Comparison of ENCODE assay signal across 12 mouse cellular contexts in the genomic region with DNA sequence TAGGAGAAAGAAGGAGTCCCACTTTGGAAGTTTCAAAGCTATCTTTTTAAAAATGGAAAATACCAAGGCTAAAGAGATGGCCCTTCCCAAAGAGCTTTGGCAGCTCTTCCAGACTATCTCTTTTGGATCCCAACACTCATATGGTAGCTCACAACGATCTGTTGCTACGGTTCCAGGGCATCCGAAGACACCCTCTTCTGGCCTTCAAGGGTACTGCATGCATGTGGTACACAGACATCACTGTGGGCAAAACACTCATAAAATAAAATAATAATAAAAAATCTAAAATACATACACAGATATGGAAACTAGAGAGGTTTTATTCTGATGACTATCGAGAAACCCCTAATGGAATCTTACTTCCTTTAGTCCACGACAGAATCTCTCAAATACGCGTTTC. TPM values are rescaled to one million over a fixed set of nuclear protein-coding genes. Genes with fewer than 3 reads are reported as not detected.
A peak's percentile ranks its signal among the peaks of the same experiment; 100 is the strongest.
DNase-seq lines count a peak whose midpoint lies in the region; ATAC-seq and TF ChIP-seq lines count a peak whose summit lies in the region.
"Had no signal": no experiment of that assay in that cellular context is flagged by ENCODE, and none has a peak within 500 bp of the region (broad histone marks: within the 10 kb centered on the region; RNA-seq: fewer than 3 reads in every experiment).

No protein-coding gene starts in this region.

- peak; percentile 50; the same call in 1 of the 2 replicates for TF ChIP-seq CTCF in kidney, postnatal 0 days (IDR thresholded peaks at IDR 0.05; ENCODE audit: low read depth)

- no peak for ATAC-seq in kidney, postnatal 0 days (replicated peaks; ENCODE audit: low FRiP score, low read depth)
- peak; percentile 73 for ATAC-seq in CD4-positive, CD25-positive, alpha-beta regulatory T cell, adult 4 months
- peak; percentile 65; the same call in 1 of the 2 replicates for ATAC-seq in common myeloid progenitor, adult 5-6 weeks (replicated peaks; ENCODE audit: low read depth, poor library complexity, severe bottlenecking)
- ATAC-seq: intestine, embryonic 15.5 days had no signal

- DNase-seq in adrenal gland, postnatal 10 days, result peak; percentile 30
- DNase-seq in adrenal gland, adult 18-20 months (ENCODE audit: low spot score in 2 of 2), result no peak
- DNase-seq in kidney, postnatal 0 days (ENCODE audit: low spot score), result peak; percentile 6
- no peak for DNase-seq in kidney, adult 18-20 months
- no peak for DNase-seq in frontal cortex, postnatal 14 days (ENCODE audit: low spot score in 2 of 2)
- no peak for DNase-seq in layer of hippocampus, postnatal 36 days
- DNase-seq: cerebellum, adult 11-12 months had no signal

- no peak overlapping the region for H3K4me2 ChIP-seq in kidney, postnatal 0 days (ENCODE audit: low read length)
- H3K4me2 ChIP-seq: intestine, embryonic 15.5 days; lung, embryonic 15.5 days had no signal

- H3K36me3 ChIP-seq in kidney, postnatal 0 days (ENCODE audit: insufficient read depth, low read length), result no peaks in the 10 kb centered on the region
- H3K36me3 ChIP-seq: intestine, embryonic 15.5 days; lung, embryonic 15.5 days had no signal

- H3K4me3 ChIP-seq in kidney, postnatal 0 days (replicated peaks; ENCODE audit: low read depth, low read length), result no peak overlapping the region
- H3K4me3 ChIP-seq: intestine, embryonic 15.5 days; lung, embryonic 15.5 days had no signal

- WGBS in kidney, postnatal 0 days, result 86% methylated on average over 7 of the region's 7 CpGs

- no peaks in the 10 kb centered on the region for H3K27me3 ChIP-seq in kidney, postnatal 0 days (ENCODE audit: insufficient read depth, low read length)
- H3K27me3 ChIP-seq: intestine, embryonic 15.5 days; lung, embryonic 15.5 days had no signal

- no peak overlapping the region for H3K9ac ChIP-seq in kidney, postnatal 0 days (ENCODE audit: low read depth, low read length)
- H3K9ac ChIP-seq: intestine, embryonic 15.5 days; lung, embryonic 15.5 days had no signal

- H3K9me3 ChIP-seq in kidney, postnatal 0 days (replicated peaks; ENCODE audit: low read length), result no peaks in the 10 kb centered on the region
- H3K9me3 ChIP-seq: intestine, embryonic 15.5 days; lung, embryonic 15.5 days had no signal

- H3K27ac ChIP-seq in kidney, postnatal 0 days, result no peak overlapping the region
- H3K27ac ChIP-seq: intestine, embryonic 15.5 days; lung, embryonic 15.5 days had no signal

- H3K4me1 ChIP-seq in kidney, postnatal 0 days (replicated peaks; ENCODE audit: insufficient read depth, low read length), result no peaks in the 10 kb centered on the region
- H3K4me1 ChIP-seq: intestine, embryonic 15.5 days; lung, embryonic 15.5 days had no signal

RNA-seq across cellular contexts. Expression of gene Ckmt2, which starts 17.9 kb away (rescaled TPM):
- 100 to 1,000 TPM in 1 of 2 experiments, 1 to 10 TPM in 1; 8.6 to 132 TPM for total RNA-seq in adrenal gland, postnatal 10 days (2021)
- total RNA-seq in adrenal gland, adult 18-20 months (2021), result 1 to 10 TPM in 1 of 2 experiments, not detected in 1; 2.0 TPM
- 0.14 TPM in 1 of 2 replicates, not detected in the other for polyA plus RNA-seq in kidney, postnatal 0 days (2015; fragmentation: Nextera tagmentation; extraction: Ambion mirVana)
- polyA plus RNA-seq in CD4-positive, CD25-positive, alpha-beta regulatory T cell, adult 4 months (2017; shearing (Covaris generic)), result not detected
- not detected in 2 replicates for total RNA-seq in common myeloid progenitor, adult 5-6 weeks (2017)
- under 1 TPM in 1 of 2 experiments, not detected in 1; 0.45 TPM for total RNA-seq in layer of hippocampus, postnatal 36 days (2021)
- polyA plus RNA-seq: neural tube, embryonic 11.5 days had no signal

RNA-seq across cellular contexts. Expression of gene Zcchc9, which starts 51.3 kb away (rescaled TPM):
- 10 to 100 TPM; 25.5 to 35.4 TPM for total RNA-seq in adrenal gland, postnatal 10 days (2021)
- total RNA-seq in adrenal gland, adult 18-20 months (2021), result 10 to 100 TPM; 41.9 to 47.8 TPM
- 22.5 TPM in 2 replicates for polyA plus RNA-seq in kidney, postnatal 0 days (2015; fragmentation: Nextera tagmentation; extraction: Ambion mirVana)
- polyA plus RNA-seq in CD4-positive, CD25-positive, alpha-beta regulatory T cell, adult 4 months (2017; shearing (Covaris generic)), result 10 to 100 TPM; 45.5 to 57.4 TPM
- 36.7 and 46.4 TPM in 2 replicates for total RNA-seq in common myeloid progenitor, adult 5-6 weeks (2017)
- total RNA-seq in layer of hippocampus, postnatal 36 days (2021), result 10 to 100 TPM; 14.5 to 18.5 TPM

Comparison
In these comparisons a context has a peak if more than half of its experiments do, and no peak if none do; other contexts are left out.
1. DNase-seq: peak in adrenal gland, postnatal 10 days (single experiment) and kidney, postnatal 0 days (single experiment); none in adrenal gland, adult 18-20 months (0 of 2), kidney, adult 18-20 months (single experiment), frontal cortex, postnatal 14 days (0 of 2) and layer of hippocampus, postnatal 36 days (0 of 2).